Mouse (Mus musculus) ES-CJ7 (cell line): Measurements from ENCODE around the gene Zfp655.
A peak's percentile ranks its signal among the peaks of the same experiment; 100 is the strongest.
"Not testable (repeated sequence)": the region's sequence is repeated elsewhere in the genome, so short reads cannot be mapped to it uniquely, and the experiment has no call there.

Experiments
- DNase-seq: peaks from one replicate; pipeline ENCODE4 v3.0.0; 2011; ENCODE audit warnings: low read depth, low spot score

Gene Zfp655

GRCm38 (mm10) chr5:145222840-145223239 is 8.7 kb upstream of the Zfp655 start:
- DNase-seq: peak; percentile 51

- peak; percentile 39 for DNase-seq
Observed at GRCm38 (mm10) chr5:145223395-145223794, 8.1 kb upstream of the Zfp655 start.

GRCm38 (mm10) chr5:145226453-145226852 is 5.1 kb upstream of the Zfp655 start:
- no peak for DNase-seq

- not testable (repeated sequence) for DNase-seq
Observed at GRCm38 (mm10) chr5:145229283-145229682, 2.2 kb upstream of the Zfp655 start.

- no peak for DNase-seq
Observed at GRCm38 (mm10) chr5:145230641-145231040, 874 bp upstream of the Zfp655 start.

- DNase-seq: no peak
Observed at GRCm38 (mm10) chr5:145231893-145232411, 437 bp downstream of the Zfp655 start.

- DNase-seq: peak; percentile 78
Observed at GRCm38 (mm10) chr5:145234636-145235035, 3.1 kb downstream of the Zfp655 start.

GRCm38 (mm10) chr5:145249520-145249919 is 18.0 kb downstream of the Zfp655 start:
- DNase-seq: no peak

GRCm38 (mm10) chr5:145273568-145273967 is 42.1 kb downstream of the Zfp655 start:
- DNase-seq: not testable (repeated sequence)

GRCm38 (mm10) chr5:145279948-145280347 is 48.4 kb downstream of the Zfp655 start:
- DNase-seq: no peak

GRCm38 (mm10) chr5:145280371-145281143 is 49.0 kb downstream of the Zfp655 start, which contains the start of gene Zscan25:
Gene Zscan25 (plus strand): TSS chr5:145280500.
- DNase-seq: peak; percentile 97

GRCm38 (mm10) chr5:145288382-145288781 is 56.9 kb downstream of the Zfp655 start:
- no peak for DNase-seq

GRCm38 (mm10) chr5:145290697-145291096 is 59.2 kb downstream of the Zfp655 start:
- DNase-seq: no peak

- no peak for DNase-seq
Observed at GRCm38 (mm10) chr5:145292398-145292797, 60.9 kb downstream of the Zfp655 start.
